Comparison of ENCODE assay signal across 22 mouse cellular contexts in genomic region chr1:165327370-165327769, GRCm38 (mm10).
"Had no signal": no experiment of that assay in that cellular context is flagged by ENCODE, and none has a peak within 500 bp of the region (broad histone marks: within the 10 kb centered on the region; RNA-seq: fewer than 3 reads in every experiment).

No protein-coding gene starts in this region.

- DNase-seq: gastrocnemius, adult 2 months; gastrocnemius, postnatal 10 days; gastrocnemius, postnatal 25 days; heart, adult 18-20 months; heart, postnatal 10 days; heart, postnatal 4 days; kidney, adult 18-20 months; kidney, adult 8-10 months; kidney, postnatal 10 days; kidney, postnatal 25 days; kidney, postnatal 4 days; liver; liver, embryonic 13.5 days had no signal

- H3K9me3 ChIP-seq: heart, embryonic 10.5 days; heart, embryonic 12.5 days; hindbrain, embryonic 10.5 days; hindbrain, embryonic 12.5 days; liver, embryonic 13.5 days had no signal

- H3K27ac ChIP-seq: heart, embryonic 10.5 days; hindbrain, embryonic 10.5 days; hindbrain, embryonic 12.5 days; hindbrain, embryonic 14.5 days; layer of hippocampus, adult 2 months; left cerebral cortex, adult 2 months had no signal

- H3K4me3 ChIP-seq: gastrocnemius, adult 2 months; heart, embryonic 10.5 days; heart, embryonic 12.5 days; hindbrain, embryonic 10.5 days; hindbrain, embryonic 12.5 days; layer of hippocampus, adult 2 months; left cerebral cortex, adult 2 months; liver, embryonic 13.5 days had no signal

- H3K9ac ChIP-seq: heart, embryonic 12.5 days; hindbrain, embryonic 12.5 days; hindbrain, embryonic 14.5 days; liver, embryonic 13.5 days had no signal

- H3K4me2 ChIP-seq: heart, embryonic 12.5 days; hindbrain, embryonic 12.5 days; hindbrain, embryonic 14.5 days; liver, embryonic 13.5 days had no signal

- H3K4me1 ChIP-seq: hindbrain, embryonic 10.5 days; hindbrain, embryonic 12.5 days had no signal

- H3K27me3 ChIP-seq: heart, embryonic 12.5 days; hindbrain, embryonic 12.5 days; liver, embryonic 13.5 days had no signal

- ATAC-seq: hindbrain, embryonic 16.5 days; intestine, embryonic 16.5 days had no signal
